Mouse (Mus musculus) A20 (cell line): ENCODE results near the gene Gamt.
"Not testable (repeated sequence)": the region's sequence is repeated elsewhere in the genome, so short reads cannot be mapped to it uniquely, and the experiment has no call there.

ENCODE experiments used
- DNase-seq: peaks from one replicate; pipeline ENCODE4 v3.0.0-alpha.2; 2011; ENCODE audit warnings: low read depth, low spot score

The Gamt gene

DNA sequence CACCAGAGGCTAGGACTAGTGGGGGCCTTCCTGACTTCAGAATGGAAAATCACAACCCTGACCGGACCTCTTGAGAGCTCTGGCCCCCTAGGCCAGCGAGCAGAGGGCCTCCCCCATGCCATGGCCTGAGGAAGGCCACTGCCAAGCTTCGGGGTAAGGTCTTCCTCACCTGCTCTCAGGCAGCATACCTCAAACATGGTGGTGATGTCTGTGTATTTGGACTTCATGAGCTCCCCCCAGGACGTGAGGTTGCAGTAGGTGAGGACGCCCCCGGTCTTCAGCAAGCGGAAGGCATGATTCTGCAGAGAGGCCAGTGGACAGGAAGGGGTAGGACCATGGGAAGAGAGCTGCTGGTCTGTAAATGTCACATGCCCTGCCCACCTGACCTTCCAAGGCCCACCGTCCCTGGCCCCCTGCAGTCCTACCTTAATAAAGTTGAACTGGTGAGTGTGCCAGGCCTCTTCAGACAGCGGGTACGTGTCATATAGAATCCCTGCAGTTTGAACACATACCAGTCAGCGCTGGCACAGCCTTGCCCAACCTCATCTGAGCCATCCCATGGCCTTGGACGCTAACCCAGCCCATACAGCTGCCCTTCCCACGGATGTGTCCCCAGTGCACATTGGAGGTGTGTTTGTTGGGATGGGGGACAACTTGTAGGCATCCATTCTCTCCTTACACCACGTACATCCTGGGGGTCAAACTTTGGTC is 1.9 kb downstream of the Gamt start:
- no peak for DNase-seq

DNA sequence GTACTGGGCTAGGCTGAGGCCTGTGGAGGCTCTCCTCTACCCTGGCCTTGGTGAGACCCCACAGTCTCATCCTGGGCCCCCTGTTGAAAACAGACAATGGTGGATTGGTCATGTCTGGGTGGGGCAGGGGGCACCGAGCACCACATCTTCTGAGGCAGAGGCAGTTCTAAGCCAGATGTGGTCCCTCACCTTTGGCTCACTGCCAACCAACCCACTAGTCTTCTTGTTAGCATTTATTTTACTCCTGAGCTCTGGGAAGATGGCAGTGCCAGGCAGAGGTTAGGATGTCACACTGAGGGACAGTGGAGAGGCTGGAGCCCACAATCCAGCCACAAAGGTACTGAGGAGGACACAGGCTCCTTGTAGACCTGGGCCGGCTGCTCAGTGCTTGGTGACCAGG is 2.9 kb downstream of the Gamt start:
- DNase-seq = no peak

DNA sequence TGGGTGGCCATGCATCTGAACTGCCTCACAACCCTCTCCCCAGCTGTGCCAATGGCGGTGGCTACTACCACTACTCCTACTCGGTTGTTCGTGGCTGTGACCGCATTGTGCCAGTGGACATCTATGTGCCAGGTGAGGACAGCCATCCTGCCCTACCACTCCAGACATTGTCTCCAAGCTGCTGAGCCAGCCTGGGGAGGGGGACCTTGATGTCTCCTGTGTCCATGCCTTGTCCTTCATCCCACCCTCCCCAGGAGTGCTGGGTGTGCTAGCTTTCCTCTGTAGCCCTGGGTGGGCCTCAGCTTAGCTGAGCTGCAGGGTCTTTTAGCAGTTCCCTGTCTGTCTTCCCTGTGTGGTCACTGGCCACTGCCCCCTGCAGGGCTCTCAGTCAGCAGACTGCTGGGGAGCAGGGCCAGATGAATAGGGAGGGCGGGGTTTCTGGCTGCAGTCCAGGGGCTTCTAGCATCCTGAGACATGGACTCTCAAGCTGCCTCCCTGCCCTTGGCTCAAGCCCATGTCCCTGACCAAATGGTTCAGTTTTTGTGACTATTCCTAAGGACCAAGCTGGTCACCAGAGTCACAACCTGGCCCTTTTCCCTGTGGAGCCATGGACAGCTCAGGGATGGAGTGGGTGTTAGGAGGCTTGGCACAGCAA is 4.8 kb downstream of the Gamt start:
- DNase-seq = no peak

DNA sequence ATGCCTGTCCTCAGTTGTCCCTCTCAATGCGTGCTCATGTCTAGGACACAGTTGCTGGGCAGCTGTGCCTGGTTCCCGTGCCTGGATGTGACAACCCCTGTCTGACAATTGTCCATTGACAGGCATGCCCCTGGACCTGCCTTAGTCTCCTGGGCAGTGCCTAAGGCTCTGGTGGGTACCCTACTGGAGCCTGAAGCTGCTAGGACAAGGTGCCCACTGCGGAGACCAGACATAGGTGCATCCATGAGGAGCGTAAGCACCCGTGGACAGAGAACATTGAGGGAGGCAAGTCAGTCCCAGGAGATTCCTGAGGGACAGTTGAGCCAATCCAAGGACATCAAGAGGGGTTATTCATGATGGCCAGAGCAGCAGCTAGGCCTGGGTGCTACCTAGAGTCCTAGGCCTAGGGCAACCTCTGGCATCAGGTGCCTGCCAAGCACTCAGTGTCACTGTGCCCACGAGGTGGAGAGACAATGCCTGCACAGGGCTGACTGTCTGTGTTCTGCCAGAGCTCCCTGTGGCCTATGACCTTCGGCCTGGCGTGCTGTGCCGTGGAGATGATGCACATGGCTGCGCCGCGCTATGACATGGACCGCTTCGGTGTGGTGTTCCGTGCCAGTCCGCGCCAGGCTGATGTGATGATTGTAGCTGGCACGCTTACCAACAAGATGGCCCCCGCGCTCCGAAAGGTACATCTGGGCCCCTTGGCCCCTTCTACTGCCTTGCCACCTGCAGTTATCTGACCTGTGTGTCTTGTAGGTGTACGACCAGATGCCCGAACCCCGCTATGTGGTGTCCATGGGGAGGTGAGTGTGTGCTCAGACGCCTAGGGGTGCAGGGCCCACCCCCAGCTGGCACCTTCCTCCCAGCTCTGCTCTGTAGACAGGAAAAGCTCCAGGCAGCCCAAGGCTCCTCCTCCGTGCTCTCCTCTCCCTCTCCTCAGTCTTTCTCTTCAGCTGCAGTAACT is 6.2 kb downstream of the Gamt start:
- no peak for DNase-seq

DNA sequence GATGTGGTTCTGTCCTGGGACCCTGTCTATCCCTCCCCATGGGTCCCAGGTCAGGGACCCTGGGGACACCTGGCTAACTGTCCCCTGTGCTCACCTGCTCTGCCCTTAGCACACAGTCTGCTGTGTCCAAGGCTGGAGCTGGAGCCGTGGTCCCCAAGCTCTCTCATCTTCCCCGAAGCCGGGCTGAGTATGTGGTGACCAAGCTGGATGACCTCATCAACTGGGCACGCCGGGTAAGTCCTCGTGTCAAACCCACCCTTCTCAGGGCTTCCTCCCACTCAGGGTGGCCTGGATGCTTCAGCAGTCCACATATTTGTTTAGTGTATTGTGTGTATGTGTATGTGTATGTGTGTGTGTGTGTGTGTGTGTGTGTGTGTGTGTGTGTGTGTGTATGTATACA is 7.3 kb downstream of the Gamt start:
- DNase-seq = no peak

DNA sequence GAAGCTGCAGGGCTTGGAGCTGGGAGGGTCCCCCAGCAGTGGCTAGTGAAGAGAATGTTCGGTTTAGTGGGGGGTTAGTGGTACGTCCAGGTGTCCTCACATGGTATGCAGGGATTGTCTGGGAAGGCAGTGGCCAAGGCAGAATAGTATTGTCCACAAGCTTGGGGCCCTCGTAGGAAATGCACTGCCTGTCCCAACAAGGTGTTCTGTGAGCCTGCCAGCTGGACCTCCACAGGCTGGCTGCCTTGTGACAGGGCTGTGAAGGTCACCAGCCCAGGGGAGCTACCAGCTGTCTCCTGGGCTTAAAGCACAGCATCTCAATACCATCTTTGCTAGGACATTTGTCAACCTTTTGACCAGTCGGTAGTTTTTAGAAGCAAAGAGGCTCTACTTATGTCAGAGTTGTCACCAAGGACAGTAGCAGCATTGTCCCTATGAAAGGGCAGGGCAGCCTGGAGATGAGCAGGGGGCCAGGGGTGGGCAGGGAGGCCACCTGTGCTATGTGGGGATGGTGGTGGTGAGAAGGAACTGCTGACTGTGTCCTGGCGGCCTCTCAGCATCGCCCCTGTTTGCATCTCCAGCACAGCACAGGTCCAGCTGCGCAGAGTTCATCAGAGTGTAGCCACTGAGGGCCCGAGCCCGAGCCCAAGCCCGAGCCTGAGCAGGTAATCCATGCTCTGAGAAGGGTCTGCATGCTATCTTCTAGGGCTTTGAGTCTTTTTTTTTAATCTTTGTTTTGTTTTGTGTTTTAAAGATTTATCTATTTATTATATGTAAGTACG is 8.1 kb downstream of the Gamt start:
- DNase-seq = no peak

DNA sequence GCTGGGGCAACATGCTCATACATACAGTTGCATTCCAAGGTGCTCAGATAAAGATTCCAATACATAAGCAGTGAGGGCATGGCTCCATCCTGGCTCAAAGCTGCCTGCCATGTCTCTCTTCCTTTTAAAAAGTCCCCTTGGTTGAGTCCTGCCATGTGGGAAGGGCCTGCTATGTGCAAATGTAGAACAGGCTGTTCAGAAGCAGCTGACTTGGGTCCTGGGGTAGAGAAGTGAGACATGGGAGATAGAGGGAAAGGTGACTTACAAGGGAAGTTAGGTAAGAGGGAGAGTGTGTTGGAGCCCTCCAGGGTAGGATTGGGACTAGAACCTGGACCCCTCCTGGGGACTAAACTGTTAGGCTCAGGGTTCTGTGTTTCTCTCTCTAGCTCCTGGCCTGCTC is 8.8 kb downstream of the Gamt start:
- DNase-seq = no peak

DNA sequence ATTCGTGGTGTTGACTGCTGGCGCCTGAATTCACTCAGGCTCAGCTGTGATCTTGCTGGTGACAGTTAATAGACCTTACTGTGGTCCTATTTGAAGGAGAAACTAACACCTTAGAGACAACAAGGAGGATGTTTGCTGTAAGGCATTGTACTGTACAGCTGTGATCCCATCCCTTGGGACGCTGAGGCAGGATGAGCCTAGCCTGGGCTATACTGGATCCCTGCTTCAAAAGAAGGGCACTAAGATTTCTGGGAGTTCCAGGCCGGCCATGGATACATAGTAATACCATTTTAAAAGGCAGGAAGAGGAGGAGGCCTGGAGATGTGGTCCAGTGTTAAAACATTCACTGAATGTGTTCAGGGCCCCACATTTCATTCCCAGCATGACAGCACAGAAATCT is 10.2 kb downstream of the Gamt start:
- no peak for DNase-seq

DNA sequence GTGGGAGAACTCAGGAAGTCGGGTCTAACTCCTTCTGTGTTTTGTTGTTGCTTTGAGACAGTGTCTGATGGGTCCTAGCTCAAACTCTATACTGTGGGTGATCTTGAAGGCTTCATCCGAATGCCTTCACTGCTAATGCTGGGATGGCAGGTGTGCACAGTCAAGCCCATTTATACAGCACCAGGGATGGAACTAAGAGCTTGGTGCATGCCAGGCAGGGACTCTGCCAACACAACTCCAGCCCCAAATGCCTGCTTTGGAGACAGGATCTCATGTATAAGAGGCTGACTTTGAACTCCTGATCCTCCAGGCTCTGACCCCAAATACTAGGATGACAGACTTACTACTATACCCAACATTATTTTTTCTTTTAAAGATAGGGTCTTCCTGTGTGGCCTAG is 10.8 kb downstream of the Gamt start:
- no peak for DNase-seq

DNA sequence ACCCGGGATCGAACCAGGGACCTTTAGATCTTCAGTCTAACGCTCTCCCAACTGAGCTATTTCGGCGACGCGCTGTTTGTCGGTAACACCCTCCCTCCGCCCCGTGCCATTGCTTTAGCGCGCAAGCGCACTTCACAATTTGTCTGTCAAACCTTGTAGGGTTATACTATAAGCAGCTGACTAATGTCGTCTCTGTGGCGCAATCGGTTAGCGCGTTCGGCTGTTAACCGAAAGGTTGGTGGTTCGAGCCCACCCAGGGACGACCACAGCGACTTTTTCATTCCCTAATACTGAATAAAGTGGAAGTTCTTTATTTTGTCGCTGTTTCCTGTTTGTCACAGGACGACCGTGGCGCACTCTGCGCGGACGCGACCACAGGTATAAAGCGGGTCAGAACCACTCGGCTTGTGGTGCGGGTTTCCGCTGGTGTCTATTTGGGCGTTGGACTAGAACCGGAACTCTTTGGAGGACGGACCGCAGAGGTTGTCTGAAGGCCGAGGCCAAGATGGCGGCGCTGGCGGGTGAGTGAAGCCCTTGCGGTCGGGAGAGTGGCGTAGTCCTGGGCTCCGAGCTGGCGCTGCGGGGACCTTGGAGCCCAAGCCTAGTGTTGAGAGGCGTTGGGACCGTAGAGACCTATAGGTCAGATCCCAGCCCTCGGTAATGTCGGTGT is 11.7 kb downstream of the Gamt start, which contains the start of gene Ndufs7:
TSS of gene Ndufs7 (plus strand) at position 151 of the 670 bp plus-strand sequence.
- peak; percentile 95 for DNase-seq

DNA sequence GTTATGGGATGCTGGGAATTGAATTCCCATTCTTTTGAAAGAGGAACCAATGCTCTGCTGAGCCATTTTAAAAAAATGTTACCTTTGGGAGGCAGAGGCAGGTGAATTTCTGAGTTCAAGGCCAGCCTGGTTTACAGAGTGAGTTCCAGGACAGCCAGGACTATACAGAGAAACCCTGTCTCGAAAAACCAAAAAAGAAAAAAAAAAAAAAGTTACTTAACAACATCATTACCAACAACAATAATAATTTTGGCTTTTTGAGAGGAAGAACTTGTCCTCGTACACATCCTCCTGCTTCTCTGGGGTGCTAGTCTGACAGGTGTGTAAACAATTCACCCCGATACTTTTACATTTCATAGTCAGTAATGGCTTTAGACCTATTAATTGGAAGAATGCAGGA is 12.4 kb downstream of the Gamt start:
- DNase-seq = not testable (repeated sequence)

DNA sequence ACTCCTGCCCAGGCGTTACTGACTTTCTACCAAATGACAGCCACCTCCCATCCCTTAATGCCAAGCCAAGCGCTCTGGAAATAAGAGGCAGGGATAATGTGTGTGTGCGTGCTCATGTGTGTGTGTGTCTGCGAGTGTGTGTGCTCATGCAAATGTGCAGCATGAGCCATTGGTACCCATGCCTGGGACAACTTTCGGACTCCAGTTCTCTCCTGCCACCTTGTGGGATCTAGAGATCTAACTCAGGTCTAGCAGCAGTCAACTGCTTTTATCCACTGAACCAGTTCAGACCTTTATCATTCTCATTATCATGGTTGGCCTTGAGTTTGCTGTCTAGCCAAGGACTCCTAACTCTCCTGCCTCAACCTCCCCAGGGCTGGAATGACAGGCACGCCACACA is 13.0 kb downstream of the Gamt start:
- peak; percentile 48 for DNase-seq

DNA sequence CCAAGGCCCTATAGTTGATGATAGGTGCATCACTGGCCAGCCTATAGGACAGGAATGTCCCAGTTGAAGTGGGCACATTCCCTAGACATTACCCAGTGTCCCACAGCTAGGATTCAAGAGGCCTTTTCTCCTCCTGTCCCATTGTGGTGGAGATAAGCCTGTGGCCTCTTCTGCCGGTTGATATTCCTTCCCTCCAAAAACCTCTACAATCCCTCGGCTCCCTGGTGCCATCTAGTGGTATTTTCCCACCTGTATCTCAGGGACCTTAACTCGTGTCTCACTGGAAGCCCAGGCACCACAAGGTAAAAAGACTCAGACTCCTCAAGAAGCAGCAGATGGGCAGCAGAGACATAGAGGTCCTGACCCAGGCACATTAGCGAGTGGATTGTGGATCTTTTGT is 15.2 kb downstream of the Gamt start:
- DNase-seq = peak; percentile 69

DNA sequence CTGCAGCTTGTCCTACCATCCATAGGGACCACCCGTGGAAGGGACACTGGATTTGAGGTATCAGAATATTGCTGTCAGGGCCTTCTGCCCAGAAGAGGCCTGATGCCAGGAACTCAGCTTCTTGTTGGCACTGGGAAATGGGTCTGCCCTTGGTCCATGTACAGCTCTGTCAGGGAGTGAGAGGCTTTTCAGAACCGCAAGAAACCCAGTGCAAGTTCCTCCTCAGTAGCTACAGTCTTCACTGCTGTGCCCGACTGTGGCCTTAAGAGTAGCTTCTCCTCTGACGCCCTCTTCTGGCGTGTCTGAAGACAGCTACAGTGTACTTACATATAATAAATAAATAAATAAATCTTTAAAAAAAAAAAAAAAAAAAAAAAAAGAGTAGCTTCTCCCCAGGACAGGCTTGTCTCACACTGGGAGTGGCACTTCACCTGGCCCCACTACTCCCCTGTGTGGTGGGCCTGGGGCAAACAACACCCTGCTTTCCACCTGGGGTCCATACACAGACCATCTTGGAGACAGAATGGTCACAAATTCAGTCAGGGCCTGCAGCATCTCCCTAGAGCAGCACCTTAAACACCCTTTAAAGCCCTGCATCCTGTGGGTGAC is 15.9 kb downstream of the Gamt start:
- DNase-seq = peak; percentile 60

DNA sequence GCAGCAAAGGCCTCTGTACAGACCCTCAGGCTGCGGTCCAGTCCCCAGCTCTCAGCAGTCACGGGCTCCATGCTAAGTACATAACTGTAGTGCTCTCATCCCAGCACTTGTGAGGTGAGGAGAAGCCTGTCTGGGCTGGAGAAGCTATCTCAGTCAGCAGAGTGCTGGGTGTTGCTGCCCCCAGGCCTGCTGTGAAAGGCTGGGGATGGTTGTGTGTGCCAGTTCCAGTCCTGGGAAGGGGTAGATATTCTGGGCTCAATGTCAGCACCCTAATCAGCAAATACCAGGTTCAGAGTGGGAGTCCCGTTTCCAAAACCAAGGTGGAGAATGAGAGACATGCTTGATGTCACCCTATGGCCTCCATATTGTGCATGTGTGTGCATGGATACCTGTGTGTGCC is 18.2 kb downstream of the Gamt start:
- no peak for DNase-seq

DNA sequence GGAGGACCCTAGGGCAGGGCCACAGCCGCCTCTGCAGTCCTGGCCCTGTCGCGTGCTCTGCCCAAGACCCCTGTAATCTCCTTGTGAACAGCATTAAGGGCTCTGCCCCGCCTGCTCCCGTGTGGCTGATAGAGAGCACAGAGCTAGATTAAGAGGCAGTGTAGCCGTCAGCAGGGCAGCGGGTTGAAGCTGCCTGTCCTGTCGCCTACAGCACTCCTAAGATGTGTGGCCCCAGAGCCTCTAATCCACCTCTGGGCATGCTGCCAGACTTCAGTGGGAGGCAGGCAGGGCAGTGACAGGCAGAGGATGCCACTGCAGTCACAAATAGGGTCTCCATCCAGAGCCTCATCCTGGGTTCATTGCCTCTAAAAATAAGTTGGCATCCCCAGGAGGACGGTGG is 18.7 kb downstream of the Gamt start:
- no peak for DNase-seq

DNA sequence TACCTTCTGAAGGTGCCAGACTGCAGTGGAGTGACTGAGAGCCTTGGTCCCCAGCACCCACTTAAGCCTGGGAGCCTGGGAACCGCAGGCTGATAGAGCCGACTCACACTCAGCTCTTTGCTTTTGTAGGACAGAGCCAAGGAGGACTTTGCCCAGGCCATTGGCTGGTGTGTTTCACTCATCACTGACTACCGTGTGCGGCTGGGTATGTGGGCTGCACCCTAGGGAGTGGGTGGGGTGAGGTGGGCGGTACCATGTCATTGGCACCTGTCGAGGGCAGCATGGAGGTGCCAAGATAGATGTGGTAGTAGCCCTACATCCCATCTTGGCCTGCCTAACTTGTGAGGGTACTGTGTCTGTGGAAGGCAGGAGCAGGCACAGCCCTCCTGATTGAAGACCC is 21.0 kb downstream of the Gamt start:
- no peak for DNase-seq

DNA sequence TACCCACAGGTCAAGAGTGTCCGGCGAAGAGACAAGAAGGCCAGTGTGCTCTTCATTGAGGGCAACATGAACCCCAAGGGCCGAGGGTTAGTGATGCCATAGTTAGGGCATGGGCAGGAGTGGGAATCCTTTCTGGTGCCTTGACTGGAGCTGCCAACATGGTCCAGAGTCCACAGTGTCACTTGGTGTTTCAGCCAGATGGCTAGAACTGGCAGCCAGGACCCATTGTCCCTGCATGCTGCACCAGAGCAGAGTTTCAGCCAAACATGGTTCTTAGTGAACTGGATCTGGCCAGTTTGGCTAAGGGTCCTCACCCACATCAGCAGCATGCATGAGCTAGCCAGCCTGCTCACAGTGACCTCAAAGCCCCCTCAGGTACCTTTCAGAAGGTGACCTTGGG is 22.5 kb downstream of the Gamt start:
- no peak for DNase-seq

DNA sequence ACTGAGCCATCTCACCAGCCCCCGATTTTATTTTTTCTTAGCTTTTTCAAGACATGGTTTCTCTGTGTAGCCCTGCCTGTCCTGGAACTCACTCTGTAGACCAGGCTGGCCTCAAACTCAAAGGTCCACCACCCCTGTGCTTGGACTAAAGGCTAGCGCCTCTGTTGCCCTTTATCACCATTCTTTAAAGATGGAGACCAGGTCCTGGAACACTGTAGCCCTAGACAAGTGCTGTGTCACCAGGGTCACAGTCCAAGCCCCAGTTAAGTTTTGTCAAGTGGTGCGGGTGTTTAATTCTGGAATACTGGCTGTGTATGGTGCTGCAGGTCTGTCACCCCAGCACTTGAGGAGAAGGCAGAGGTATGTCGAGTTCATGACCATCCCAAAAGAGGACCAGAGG is 23.8 kb downstream of the Gamt start:
- no peak for DNase-seq

DNA sequence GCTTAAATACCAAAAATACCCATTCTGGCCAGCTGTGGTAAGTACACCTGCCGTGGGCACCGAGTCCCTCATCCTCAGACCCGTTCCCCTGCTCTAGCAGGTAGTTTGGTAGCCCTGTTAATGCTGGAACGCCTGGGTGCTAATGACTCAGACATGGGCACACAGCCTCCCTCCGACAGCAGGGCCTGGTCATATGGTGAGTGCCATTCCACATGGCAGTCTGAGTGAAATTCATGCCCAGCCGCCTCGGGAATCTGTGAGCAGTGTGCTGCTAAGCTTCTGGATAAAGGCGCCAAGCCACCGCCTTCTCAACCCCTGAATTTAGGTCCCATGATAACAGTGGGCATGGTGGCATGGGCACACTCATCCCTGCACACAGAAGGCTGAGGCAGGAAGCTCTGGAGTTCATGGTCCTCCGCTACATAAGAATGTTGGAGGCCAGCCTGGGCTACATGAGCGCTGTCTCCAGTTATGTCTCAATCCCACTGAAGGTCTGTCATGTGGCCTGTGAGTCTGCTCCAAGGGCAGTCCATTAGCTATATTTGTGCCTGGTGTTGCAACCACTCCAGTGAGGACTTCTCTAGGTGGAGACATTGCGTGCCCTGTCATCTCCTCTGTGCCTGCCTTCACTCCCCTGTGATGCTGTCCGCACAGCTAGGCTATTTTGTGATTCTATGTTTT is 24.5 kb downstream of the Gamt start:
- no peak for DNase-seq
